Mouse (Mus musculus) NIH3T3 (cell line): ENCODE data around the gene Hnrnpab.
A peak's percentile ranks its signal among the peaks of the same experiment; 100 is the strongest.

Source experiments
- DNase-seq: peaks from one replicate; pipeline ENCODE4 v3.0.0-alpha.2; 2012; ENCODE audit warnings: low read depth

Hnrnpab gene

DNA sequence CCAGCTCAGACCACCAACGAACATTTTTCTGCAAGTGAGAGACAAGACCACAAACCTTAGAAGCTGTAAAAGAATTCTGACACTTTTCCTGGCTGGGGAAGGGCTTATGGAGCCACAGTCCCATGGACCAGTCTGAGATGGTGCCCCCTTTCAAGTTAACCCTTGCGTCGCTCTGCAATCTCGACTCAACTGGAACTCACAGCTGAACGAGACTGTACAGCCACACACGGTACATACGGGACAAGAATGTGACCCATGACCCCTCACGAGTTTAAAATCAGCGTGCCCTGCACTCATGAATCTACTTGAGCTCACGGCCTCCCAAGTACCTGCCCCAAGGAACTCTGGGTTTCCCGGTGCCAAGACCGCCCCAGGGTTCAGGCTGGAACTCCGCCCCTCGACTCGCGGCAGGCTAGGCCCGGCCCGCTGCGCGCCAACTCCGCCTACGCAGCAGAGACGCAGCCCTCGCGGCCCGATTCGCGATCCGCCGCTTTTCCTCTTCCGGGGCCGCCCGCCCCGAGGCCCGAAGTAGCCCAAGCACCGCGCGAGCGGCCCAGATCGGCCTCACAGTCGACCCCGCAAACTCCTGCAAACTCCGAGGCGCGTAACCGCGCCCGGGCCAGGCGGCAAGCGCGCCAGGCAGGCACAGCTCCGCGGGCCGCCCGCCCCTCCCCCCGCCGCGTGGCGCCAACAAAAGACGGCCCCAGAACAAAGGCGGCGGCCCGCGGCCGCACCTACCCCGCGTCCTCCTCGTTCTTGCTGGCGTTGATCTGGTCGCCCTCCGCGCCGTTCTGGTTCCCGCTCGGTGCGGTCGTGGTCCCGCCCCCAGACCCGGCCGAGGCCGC is 823 bp downstream of the Hnrnpab start:
- peak; percentile 96 for DNase-seq

DNA sequence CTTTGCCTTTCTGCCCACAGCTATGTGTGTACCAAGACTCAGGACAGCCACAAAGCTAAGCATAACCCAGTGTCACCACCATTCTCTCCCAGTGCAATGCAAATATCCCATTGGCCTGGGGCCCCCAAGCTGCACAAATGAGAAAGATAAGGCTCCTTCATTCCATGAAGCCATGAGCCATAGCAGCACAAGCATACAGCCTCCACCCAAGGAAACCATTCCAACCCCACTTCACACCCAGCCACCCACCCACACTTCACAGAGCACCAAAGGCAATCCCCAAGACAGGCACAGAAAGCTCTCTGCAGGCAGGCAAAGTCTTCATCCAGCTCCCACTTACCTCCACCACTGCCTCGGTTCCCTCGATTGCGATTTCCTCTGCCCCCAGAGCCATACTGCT is 4.4 kb downstream of the Hnrnpab start:
- DNase-seq: no peak

DNA sequence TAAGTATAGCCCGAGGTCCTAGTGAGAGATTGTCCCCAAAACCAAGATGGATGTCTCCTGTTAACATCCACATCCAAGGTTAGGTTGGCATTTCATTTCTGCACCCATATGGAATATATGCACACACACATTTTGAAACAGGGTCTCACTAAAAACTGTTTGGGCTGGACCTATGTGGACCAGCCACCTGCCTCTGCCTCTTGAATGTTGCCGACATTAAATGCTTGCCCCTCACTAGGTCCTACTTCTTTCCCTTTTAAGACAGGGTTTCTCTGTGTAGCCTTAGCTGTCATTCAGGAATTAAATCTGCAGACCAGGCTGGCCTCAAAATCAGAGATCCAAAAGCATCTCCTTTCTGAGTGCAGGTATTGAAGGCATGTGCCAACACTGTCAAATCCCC is 9.1 kb downstream of the Hnrnpab start:
- no peak for DNase-seq

DNA sequence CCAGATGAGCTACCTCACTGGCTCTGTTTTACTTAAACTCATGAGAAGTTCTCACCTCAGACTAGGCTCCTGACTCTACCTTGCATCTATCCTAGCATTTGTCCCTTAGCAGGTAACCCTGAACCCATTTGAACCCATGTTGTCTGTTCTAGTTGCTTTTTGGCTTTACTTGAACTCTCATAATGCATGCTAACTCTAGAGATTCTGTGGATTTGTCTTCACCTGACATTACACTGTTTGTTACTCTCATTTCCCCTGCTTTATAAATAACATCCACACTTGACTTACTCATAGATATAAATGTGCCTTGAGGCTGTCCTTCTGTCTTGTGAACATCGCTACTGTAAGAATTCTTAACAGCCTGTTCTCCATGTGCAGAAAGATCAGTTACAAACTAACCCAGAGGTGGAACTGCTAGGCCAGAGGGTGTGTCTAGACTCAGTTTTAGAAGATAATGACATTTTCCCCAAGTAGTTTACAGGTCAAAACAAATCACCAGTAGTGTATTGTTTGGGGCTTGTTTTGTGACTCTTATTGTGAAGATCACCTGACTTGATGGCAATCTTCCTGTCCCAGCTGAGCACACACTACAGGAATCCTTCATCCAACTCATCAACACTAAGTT is 11.1 kb downstream of the Hnrnpab start:
- no peak for DNase-seq

DNA sequence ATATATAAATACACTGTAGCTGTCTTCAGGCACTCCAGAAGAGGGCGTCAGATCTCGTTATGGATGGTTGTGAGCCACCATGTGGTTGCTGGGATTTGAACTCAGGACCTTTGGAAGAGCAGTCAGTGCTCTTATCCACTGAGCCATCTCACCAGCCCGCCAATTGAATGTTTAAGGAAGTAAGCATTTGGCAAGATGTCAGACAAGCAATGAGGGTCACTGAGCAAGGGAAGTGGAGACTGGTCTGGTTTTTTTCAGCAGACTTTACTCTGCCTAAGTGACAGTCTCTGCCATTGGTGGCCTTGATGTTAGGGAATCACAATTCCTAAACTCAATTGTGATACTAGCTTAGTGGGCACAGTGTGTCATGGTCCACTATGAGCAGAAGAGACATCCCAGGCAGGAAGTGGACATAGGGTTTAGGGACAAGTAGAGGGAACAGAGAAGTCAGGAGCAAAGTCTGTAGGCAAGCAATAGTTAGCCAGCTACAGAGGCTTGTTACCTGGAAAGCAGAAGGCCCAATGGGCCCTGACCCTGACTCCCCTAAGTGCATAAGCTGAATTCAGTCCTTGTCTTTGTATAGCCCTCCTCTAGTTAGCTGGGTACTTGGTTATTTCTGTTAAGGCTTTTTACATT is 11.8 kb downstream of the Hnrnpab start:
- no peak for DNase-seq

DNA sequence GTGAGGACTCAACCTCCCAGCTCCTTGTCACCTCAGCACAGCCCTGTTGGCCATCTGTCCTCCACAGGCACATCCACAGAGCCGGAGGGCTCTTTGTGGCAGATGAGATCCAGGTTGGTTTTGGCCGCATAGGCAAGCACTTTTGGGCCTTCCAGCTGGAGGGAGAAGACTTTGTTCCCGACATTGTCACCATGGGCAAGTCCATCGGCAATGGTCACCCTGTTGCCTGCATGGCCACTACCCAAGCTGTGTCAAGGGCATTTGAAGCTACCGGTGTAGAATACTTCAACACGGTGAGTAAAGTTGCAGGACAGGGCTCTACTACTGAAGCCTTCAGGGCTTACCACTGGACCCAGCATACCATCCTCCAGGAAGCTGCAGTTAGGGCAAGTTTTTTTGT is 12.8 kb downstream of the Hnrnpab start:
- DNase-seq: no peak

DNA sequence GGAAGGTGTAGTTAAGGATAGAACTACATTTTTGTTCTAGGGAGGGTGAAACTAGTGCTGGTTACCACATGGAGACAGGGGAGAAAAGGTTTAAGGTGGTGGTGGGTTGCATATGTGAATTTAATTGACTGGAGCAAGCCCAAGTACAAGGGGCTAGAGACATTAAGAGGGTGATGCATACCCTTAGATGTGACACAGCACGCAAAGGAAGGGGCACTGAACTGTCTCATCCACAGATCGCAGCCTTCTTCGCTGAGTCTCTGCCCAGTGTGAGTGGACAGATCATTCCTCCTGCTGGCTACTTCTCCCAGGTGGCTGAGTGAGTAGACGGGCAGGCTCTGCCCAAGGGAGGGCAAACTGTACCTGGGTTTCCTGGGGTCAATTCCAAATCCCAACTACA is 13.3 kb downstream of the Hnrnpab start:
- no peak for DNase-seq

DNA sequence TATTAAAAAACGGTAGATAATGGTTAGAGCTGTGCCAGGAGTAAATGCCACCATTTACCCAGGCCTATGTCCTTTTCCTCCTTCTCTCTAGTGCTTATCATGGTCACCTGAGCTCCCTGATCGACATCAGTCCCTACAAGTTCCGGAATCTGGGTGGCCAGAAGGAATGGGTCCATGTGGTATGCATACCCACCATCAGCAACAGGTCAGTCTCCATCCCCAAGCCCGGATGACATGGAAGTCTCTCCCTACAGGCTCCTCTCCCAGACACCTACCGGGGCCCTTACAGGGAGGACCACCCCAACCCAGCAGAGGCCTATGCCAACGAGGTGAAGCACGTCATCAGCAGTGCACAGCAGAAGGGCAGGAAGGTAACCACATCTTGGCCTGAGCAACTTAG is 14.7 kb downstream of the Hnrnpab start:
- DNase-seq: no peak

DNA sequence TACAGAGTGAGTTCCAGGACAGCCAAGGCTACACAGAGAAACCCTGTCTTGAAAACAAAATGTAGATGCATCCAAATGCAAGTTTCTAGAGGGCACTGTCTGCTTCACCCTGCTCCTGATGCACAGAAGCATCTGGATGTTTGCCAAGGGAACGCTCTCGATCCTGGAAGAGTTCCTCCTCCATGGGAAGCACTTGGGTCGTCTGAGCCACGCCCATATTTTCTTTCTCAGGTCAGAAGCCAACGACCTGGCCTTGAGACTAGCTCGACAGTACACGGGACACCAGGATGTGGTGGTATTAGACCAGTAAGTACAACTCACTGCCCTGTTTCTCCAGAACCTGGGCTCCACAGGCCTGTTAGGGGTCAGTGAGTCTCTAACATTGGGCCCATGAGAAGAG is 15.5 kb downstream of the Hnrnpab start:
- DNase-seq: no peak

DNA sequence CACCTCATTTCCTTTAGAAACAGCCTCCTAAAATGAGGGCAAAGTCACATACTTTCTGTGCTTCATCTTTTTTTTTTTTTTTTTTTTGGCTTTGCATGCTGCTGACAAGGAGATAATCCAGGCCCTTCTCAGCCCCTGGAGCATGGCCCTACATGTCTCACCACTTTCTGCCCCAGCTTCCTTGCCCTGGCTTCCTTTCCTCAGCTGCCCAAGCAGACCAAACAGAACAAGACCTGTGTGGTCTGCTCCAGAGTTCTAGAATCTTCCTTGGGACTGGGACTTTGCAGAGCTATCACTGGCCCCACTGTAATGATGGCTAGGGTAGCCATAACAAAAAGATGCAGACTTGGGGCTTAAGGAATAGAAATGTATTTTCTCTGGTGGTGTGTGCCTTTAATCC is 16.6 kb downstream of the Hnrnpab start:
- no peak for DNase-seq

DNA sequence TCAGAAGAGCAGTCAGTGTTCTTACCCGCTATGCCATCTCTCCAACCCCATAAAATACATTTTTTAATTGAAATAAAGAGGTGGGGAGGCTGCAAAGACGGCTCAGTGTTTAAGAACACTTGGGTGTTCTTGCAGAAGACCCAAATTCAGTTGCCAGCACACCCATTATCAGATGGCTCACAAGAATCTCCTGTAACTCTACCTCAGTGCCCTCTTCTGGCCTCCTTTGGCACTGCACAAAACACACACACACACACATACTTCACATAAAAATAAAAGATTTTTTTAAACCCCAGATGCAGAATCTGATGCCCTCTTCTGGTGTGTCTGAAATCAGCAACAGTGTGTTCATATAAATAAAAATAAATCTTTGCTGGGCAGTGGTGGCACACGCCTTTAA is 17.8 kb downstream of the Hnrnpab start:
- peak; percentile 28 for DNase-seq

DNA sequence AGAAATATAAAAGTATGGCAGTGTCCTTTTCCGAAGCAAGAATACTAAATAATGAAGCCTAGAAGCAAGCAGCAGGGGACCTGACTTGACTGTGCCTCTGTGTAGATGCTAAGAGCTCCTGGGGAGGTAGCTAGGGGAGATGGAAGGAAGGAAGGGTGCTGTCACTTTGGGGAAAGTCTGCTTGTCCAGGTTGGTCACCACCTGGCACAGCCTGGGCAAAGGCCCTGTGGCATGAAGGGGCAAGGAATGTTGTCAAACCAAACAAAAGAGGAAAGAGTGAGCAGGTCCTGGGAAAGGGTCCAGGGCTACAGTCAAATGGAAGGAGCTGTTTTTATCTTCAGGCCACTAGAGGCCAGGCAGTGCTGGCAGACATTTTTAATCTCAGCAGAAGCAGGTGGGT is 19.6 kb downstream of the Hnrnpab start:
- no peak for DNase-seq

DNA sequence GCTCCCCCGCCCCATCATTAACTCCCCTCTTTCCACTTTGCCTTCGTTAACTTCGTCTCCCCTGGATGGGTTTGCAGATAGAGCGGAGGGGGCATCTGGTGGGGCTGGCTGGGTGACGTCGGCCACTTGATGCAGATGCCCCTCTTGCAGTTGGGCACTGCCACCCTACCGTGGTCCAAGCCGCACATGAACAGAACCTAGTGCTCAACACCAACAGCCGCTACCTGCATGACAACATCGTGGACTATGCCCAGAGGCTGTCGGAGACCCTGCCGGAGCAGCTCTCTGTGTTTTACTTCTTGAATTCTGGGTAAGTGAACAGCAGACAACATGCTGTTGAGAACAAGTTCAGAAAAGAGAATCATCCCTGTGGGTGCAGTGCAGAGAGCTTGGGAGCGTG is 20.2 kb downstream of the Hnrnpab start:
- DNase-seq: no peak

DNA sequence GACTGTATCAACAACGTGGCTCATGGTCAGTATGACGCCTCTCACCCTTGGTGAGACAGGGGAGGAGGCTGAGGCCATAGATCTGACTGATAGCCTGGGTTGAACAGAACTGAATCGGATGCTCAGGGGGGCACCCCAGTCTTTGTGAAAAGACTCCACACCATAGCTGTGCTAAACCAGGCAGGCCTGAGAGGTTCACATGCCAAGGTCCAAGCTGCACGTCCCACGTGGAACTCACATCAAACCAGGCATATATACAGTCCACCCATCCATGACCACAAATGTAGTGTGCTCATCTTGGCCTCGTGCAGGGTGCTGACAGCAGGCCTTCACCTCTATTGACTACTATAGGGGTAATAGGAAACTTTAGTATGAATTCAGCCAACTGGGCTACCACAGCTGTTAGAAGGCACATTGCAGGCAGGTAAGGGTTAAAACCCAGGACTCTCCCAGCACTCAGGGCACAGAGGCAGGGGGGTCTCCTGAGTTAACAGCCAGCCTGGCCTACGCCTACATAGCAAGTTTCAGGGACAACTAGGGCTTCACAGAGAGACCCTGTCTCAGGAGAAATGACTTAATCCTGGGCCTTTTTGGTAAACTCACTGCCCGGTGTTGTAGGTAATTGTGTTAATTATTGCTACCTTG is 20.9 kb downstream of the Hnrnpab start:
- DNase-seq: peak; percentile 27

DNA sequence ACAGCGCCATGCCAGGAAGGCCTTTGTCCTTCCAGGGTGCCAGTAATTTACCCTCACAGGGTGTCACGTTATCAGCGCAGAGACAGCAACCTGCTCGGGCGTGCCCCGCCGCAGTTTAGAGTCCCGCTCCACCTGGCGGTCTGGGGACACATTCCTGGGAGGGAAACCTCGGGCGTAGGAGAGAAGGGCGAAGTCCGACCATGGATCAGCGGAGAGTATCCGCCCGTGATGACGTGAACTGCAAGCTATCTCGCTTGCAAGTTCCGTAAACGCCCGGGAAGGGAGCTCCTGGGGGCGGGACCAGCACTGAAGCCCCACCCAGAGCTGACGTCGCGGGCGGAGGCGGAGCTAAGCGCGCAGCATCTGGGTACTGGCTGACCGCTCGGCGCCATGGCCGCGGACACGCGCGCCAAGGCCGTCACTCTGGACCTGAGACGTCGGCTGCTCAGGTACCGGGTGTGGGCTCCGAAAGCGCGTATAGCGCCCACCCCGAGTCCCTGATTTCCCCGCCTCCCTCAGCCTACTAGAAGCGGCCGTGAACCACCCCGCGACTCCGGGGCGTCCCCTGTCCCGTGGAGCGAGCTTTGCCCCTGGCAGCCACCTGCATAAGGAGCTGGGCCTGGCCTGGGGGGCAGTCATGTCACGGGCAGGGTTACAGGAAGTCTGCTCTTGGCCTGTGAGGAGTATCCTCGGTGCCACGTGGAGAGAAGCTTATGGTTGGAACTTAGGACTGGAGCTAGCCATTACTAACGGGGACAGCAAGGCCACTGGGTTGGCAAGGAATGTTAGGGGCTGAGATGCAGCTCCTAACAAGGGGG is 22.0 kb downstream of the Hnrnpab start, which contains the start of gene Phykpl:
Phykpl (plus strand) TSS at position 327 of the 818 bp plus-strand sequence.
- DNase-seq: peak; percentile 99

DNA sequence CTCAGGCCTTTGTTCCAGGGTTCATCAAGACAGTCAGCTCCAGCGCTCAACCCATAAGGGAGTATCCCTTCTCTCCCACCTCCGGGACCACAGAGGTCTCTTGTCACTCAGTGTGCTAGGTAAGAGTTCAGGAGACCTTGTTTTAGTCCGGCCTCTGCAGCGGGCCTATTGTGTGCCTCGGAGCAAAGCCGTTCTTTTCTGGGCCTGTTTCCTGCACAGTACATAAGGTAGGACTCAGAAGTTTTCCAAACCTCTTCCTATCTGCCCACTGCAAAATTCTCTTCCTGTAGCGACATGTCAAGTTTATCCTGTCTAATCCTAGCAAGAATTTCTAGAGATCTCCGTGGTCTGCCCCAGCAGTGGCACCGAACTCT is 22.6 kb downstream of the Hnrnpab start:
- no peak for DNase-seq

DNA sequence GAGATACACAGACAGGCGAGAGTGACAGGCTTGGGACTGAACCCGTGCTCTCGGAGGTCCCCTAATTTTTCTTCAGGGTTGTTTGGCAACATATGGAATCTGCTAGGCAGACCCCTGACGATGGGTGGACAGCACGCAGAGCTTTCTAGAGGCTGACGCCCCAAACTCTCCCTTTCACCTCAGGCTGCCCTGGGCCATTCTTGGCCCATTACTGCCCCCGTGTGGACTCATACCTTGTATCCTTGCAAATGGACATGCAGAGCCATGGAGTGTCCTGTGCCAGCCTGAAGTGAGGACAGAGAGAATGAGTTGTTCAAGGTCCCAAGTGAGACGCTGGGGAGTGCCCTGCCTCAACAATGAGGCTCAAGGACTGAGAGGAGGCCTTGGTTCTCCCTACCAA is 23.9 kb downstream of the Hnrnpab start:
- DNase-seq: peak; percentile 81

DNA sequence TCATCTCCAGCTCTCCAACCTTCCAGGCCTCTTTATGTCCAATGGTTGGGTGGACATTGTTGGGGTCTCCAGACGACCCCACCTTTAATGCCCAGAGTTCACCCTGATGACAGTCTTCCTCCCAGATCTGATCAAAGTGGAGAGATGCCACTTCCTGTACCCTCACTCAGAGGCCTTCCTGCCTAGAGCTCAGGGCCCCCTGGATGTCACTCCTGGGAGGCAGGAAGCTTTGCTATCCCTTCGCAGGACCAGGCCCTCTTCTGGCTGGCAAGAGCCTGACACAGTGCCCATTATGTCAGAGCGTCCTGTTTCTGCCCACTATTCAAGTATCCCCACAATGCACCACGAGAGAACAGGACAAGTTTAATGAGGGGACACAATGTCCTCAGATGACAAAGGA is 27.6 kb downstream of the Hnrnpab start:
- no peak for DNase-seq

DNA sequence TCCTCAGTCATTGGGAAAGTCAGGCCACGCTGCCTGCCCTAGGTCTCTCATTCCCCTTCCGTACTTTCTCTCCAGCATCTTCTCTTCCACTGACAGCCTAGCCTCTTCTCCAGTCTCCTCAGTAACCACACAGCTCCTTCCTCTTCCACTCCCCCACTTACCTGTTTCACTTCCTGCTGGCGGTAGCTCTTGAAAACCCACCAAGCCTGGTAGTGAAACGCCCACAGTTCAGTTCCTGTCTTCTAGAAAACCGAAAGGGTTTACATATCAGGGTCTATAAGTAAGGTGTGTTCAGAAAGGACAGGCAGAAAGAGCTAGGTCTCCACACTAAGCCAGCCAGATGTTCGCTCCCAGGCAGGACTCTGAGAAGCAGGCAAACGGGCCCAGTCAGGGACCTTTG is 29.1 kb downstream of the Hnrnpab start:
- no peak for DNase-seq

DNA sequence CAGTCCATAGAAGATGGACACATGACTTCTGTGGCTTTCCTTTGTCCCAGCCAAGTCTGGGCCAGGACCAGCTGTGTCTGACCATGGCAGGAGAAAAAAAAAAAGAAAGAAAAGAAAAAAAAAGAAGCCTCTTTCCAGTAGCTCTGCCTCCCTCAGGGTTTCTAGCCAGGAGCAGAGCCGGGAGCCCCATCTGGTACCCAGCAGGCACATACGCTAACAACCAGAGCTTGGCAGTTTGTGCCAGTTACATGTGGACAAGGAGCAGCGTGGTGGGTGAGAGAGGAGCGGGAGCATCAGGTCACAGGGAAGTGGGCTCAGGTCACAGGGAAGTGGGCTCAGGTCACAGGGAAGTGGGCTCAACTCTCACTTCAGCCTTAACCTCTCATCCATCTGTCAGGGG is 30.2 kb downstream of the Hnrnpab start:
- no peak for DNase-seq

DNA sequence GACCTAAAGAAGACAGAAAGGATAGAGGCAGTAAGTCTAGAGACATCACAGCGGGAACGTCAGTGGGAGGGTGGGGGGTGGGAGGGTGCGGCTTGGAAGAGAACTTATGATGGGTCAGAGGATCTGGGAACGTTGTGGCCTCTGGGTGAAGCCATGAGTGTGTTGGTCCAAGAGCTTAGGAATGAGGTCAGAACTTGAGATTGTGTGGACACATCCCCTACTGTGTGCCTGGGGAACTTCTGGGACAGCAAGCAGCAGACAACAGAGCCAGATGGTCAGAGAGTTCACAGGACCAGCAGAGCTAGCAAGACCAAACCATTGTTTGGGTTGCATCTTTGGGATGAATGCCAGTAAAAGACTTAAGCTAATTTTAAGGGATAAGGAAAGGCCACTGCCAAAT is 37.8 kb downstream of the Hnrnpab start:
- DNase-seq: no peak

DNA sequence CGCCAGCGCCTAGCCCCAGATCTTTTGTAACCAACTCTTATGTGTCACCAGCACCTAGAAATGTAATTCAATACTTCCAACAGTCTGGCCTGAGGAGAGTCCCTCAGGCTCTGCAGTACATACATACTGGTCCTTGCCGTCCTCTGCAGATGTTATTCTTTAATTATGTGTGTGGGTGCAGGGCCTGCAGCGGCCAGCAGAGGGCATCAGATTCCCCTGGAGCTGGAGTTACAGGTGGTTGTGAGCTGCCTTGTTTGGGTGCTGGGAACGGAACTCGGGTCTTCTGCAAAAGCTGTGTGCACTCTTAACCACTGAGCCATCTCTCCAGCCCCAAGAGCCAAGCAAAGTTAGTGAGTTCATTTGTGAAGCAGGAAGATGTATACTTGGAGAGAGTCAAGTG is 40.7 kb downstream of the Hnrnpab start:
- DNase-seq: no peak
